Mouse (Mus musculus) midbrain, embryonic 11.5 days (tissue): Measurements from ENCODE around the gene Slc22a1. TPM values are rescaled to one million over a fixed set of nuclear protein-coding genes. Genes with fewer than 3 reads are reported as not detected.

ENCODE experiments used
- ATAC-seq: fragments of 200-750 bp; cut with Nextera tagmentation; 2 replicates; pipeline ENCODE4 v1.8.0; 2017; ENCODE audit warnings: moderate TSS enrichment, moderate library complexity; ENCODE audit not compliant: low FRiP score
- DNase-seq: peaks from one replicate; pipeline ENCODE4 v3.0.0; 2015; ENCODE audit warnings: low spot score; ENCODE audit errors: missing footprints
- H3K27ac ChIP-seq: fragments of 300-500 bp; sonication (generic); 2 replicates; pipeline ENCODE4 v1.5.1; 2014; ENCODE audit warnings: low read depth, low read length
- H3K27me3 ChIP-seq: fragments of 300-500 bp; sonication (generic); 2 replicates; pipeline ENCODE4 v1.6.1; 2014; ENCODE audit warnings: mild to moderate bottlenecking, low read length, moderate library complexity, mixed read lengths; ENCODE audit not compliant: control insufficient read depth, insufficient read depth
- H3K36me3 ChIP-seq: fragments of 300-500 bp; sonication (generic); 2 replicates; pipeline ENCODE4 v1.6.1; 2014; ENCODE audit warnings: mild to moderate bottlenecking, low read length, moderate library complexity, mixed read lengths; ENCODE audit not compliant: control insufficient read depth, insufficient read depth
- H3K4me1 ChIP-seq: fragments of 300-500 bp; sonication (generic); 2 replicates; pipeline ENCODE4 v1.6.1; 2014; ENCODE audit warnings: low read length; ENCODE audit not compliant: control insufficient read depth, insufficient read depth
- H3K4me2 ChIP-seq: fragments of 300-500 bp; sonication (generic); 2 replicates; pipeline ENCODE4 v1.6.1; 2014; ENCODE audit warnings: mild to moderate bottlenecking, moderate library complexity
- H3K4me3 ChIP-seq: fragments of 300-500 bp; sonication (generic); 2 replicates; pipeline ENCODE4 v1.5.1; 2014; ENCODE audit warnings: low read depth, low read length
- H3K9ac ChIP-seq: fragments of 300-500 bp; sonication (generic); 2 replicates; pipeline ENCODE4 v1.6.1; 2014; ENCODE audit warnings: low read length
- H3K9me3 ChIP-seq: fragments of 300-500 bp; sonication (generic); 2 replicates; pipeline ENCODE4 v1.6.1; 2016; ENCODE audit warnings: low read length; ENCODE audit not compliant: control insufficient read depth
- WGBS: fragments of 180-500 bp; shearing (Covaris S2); extraction: QIAGEN DNeasy Blood & Tissue Kit; methylation state at CpG from one replicate; pipeline ENCODE4 v1.1.7; 2014; 5-methylcytosine and 5-hydroxymethylcytosine counted together
- polyA plus RNA-seq: library from polyadenylated mRNA; unstranded; fragments of >200 nt; fragmentation: Nextera tagmentation; extraction: Ambion mirVana; gene quantifications from 2 replicates; pipeline ENCODE4 v1.2.1, GENCODE M21; 2014

The Slc22a1 gene
- polyA plus RNA-seq, 1 experiment from 2014 or later, result not detected

DNA sequence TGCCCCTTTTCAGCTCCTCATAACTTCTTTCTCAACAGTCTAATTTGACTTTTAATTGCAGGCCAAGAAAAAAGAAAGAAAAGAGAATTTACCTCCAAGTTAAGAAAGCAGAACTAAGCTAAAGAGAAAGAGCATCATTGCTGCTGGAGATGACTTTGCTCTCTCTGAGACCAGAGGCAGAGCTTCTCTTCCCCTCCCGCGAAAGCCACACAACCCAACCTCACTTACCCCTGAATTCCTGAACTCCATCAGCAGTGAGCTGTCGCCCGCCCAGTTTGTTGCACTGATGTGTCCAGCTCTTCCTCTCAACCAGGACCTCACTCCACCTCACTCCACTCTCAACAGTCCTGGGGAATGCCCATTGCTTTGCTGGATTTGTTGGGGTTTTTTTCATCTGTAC, 47.6 kb downstream of the Slc22a1 start:
- ATAC-seq (no peak), DNase-seq (no peak)
- Histone ChIP-seq H3K4me3 (no peak overlapping the region), H3K4me2 (no peak overlapping the region), H3K36me3 (no peaks in the 10 kb centered on the region), H3K4me1 (no peaks in the 10 kb centered on the region), H3K27me3 (no peaks in the 10 kb centered on the region), H3K9me3 (peaks cover 7% of the 10 kb centered on the region), H3K27ac (no peak overlapping the region), H3K9ac (no peak overlapping the region)
- WGBS, result 81% methylated on average over 4 of the region's 4 CpGs

DNA sequence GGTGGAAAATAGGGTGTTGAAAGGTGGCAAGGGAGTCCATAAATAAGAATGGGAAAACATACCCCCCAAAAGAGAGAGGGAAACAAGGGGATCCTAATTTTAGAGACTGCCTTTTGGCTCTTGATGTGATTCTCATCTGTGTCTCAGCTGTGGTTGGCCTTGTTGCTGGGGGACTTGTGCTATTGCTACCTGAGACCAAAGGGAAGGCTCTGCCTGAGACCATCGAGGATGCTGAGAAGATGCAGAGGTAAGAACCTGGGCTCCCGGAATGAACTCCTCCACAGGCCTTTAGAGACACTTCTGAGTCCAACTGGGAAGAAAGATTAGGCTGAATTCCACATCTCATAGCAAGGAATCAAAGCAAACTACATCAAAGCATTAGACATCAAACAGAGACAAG, 56.0 kb downstream of the Slc22a1 start:
- no peaks in the 10 kb centered on the region for H3K9me3 ChIP-seq
- ATAC-seq, result no peak
- no peaks in the 10 kb centered on the region for H3K4me1 ChIP-seq
- no peak overlapping the region for H3K4me3 ChIP-seq
- no peaks in the 10 kb centered on the region for H3K36me3 ChIP-seq
- no peak for DNase-seq
- H3K27me3 ChIP-seq, result no peaks in the 10 kb centered on the region
- no peak overlapping the region for H3K9ac ChIP-seq
- 83% methylated on average over 2 of the region's 2 CpGs for WGBS
- no peak overlapping the region for H3K4me2 ChIP-seq
- no peak overlapping the region for H3K27ac ChIP-seq

DNA sequence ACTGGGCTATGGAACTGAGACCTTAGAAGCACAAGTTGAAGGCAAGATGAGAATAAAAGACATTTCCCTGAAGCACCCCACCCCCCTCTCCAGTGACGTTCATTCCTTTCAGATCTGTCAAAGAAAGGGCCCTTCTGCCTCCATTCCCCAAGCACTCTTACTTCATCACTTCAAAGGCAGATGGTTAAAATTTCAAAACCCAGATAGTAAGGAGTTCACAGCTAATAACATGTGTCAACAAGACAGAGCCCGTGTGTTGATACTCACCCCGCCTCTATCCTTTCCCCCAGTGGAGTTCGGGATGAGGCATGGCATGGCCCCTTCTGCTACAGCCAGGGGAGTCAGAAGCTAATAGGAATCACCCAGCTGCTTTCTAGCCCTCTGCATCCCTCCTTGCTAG, 60.2 kb downstream of the Slc22a1 start:
- DNase-seq (no peak), ATAC-seq (no peak)
- no peak overlapping the region for H3K9ac ChIP-seq
- 60% methylated on average over 4 of the region's 4 CpGs for WGBS
- H3K4me3 ChIP-seq, result no peak overlapping the region
- H3K4me2 ChIP-seq, result no peak overlapping the region
- no peaks in the 10 kb centered on the region for H3K4me1 ChIP-seq
- H3K36me3 ChIP-seq, result no peaks in the 10 kb centered on the region
- no peaks in the 10 kb centered on the region for H3K9me3 ChIP-seq
- no peaks in the 10 kb centered on the region for H3K27me3 ChIP-seq
- no peak overlapping the region for H3K27ac ChIP-seq

DNA sequence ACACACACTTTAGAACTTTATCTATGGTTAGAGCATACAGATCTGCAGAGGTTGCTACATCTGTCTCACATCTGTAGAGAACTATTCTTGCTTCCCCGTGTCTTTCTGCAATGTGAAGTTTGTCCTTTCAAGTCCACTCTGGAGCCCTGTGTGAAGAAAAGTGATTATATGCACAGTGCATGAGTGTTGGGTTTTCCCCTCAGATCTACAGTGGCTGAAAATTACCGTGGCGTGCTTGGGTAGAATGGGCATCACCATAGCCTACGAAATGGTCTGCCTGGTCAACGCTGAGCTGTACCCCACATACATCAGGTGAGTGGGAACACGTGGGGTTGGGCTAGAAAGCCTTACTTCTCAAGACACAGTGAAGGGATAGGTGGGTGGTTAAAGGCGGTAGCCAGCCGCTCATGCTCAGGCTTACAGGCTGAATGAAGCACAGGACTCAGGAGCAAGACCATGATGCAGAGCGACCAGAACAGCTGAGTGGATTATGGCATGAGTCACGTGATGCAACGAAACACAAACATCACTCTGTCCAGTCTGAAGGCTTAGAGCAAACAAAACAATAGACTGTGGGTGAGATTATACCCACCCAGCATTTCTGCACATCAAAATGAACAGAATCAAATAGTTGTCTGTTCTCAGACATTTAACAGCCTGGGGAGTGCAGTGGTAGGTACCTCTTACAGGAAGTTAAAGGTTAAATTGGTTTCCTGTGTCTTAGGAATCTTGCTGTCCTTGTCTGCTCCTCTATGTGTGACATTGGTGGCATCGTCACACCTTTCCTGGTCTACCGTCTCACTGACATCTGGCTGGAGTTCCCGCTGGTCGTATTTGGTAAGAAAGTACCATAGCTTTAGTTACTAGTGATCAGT, 60.9 kb downstream of the Slc22a1 start:
- H3K9me3 ChIP-seq, result no peaks in the 10 kb centered on the region
- ATAC-seq (no peak), DNase-seq (no peak)
- H3K27me3 ChIP-seq, result no peaks in the 10 kb centered on the region
- no peak overlapping the region for H3K4me2 ChIP-seq
- H3K27ac ChIP-seq, result no peak overlapping the region
- no peaks in the 10 kb centered on the region for H3K36me3 ChIP-seq
- H3K9ac ChIP-seq, result no peak overlapping the region
- no peak overlapping the region for H3K4me3 ChIP-seq
- WGBS, result 90% methylated on average over 15 of the region's 15 CpGs
- no peaks in the 10 kb centered on the region for H3K4me1 ChIP-seq

DNA sequence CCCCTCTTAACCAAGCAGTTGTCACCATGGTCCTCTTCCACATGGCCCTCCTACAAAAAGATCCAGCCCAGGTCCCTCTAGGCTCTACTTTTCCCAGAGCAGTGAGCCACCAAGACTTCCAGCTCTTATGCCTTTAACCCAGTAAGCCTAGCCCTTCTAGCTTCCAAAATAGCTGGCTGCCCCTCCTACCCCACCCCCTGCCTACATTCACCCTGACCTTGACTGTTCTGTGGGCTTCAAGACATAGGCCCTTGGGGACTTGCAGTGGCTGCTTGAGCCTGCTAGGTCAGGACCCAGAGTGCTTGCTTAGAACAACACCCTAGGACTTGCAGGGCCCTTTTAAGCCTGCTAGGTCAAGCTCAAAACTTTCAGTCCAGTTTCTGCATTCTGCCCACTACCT, 68.4 kb downstream of the Slc22a1 start:
- Histone ChIP-seq H3K27me3 (no peaks in the 10 kb centered on the region), H3K4me1 (no peaks in the 10 kb centered on the region), H3K27ac (no peak overlapping the region), H3K36me3 (no peaks in the 10 kb centered on the region), H3K4me2 (no peak overlapping the region), H3K4me3 (no peak overlapping the region), H3K9me3 (no peaks in the 10 kb centered on the region), H3K9ac (no peak overlapping the region)
- no peak for DNase-seq
- ATAC-seq, result no peak

DNA sequence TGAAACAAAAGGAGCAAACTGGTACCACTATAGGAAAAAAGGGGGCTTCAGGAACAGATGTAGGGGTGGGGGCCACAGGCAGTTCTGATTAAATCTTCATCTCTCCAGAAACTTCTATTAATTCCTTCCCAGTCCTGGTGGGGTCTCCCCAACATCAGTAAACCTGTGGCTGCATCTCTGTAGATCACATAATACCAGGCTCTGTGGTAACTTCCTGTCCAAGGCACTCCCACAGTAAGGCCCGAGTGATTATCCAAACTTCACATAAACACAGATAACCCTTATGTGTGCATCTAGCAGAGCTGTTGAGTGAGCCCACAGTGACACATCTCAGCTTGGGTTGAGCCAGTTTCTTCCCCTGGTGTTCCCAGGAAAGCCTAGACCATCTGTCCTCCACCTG, 69.0 kb downstream of the Slc22a1 start:
- Histone ChIP-seq H3K4me1 (no peaks in the 10 kb centered on the region), H3K4me2 (no peak overlapping the region), H3K9me3 (no peaks in the 10 kb centered on the region), H3K36me3 (no peaks in the 10 kb centered on the region), H3K27me3 (no peaks in the 10 kb centered on the region), H3K9ac (no peak overlapping the region), H3K4me3 (no peak overlapping the region), H3K27ac (no peak overlapping the region)
- 68% methylated on average over 1 of the region's 1 CpGs for WGBS
- DNase-seq (no peak), ATAC-seq (no peak)

Other genes with a start within 250 kb of the Slc22a1 start
- 0.18 and 0.23 TPM in 2 replicates for gene Slc22a3, start 168.1 kb downstream of the Slc22a1 start, polyA plus RNA-seq
- gene Slc22a2, start 91.7 kb downstream of the Slc22a1 start, polyA plus RNA-seq, result not detected in 2 replicates
- gene Igf2r, start 93.8 kb upstream of the Slc22a1 start, polyA plus RNA-seq, result 13.3 and 14.9 TPM in 2 replicates
- not detected in 2 replicates for gene Mas1, start 192.3 kb upstream of the Slc22a1 start, polyA plus RNA-seq
- not detected in 2 replicates for gene Mrgprh, start 200.2 kb upstream of the Slc22a1 start, polyA plus RNA-seq
- gene Pnldc1, start 234.4 kb upstream of the Slc22a1 start, polyA plus RNA-seq, result 1.1 and 1.2 TPM in 2 replicates
- gene Tcp1, start 239.9 kb upstream of the Slc22a1 start, polyA plus RNA-seq, result 542 and 583 TPM in 2 replicates
- 172 and 176 TPM in 2 replicates for gene Mrpl18, start 240.5 kb upstream of the Slc22a1 start, polyA plus RNA-seq